Mouse (Mus musculus): ENCODE measurements around the gene Zc3hav1l. TPM values are rescaled to one million over a fixed set of nuclear protein-coding genes. Genes with fewer than 3 reads are reported as not detected.

The Zc3hav1l gene
- polyA plus RNA-seq, 1 experiment from 2014 or later = 11.0 TPM

- H3K27ac ChIP-seq = no peak overlapping the region
- H3K36me3 ChIP-seq = no peaks in the 10 kb centered on the region
- H3K27me3 ChIP-seq = no peaks in the 10 kb centered on the region
- H3K4me3 ChIP-seq = no peak overlapping the region
- no peak overlapping the region for H3K4me2 ChIP-seq
- no peaks in the 10 kb centered on the region for H3K4me1 ChIP-seq
- ATAC-seq (ENCODE audit: insufficient number of reproducible peaks, low FRiP score, low TSS enrichment, low read depth) = no peak
- H3K9ac ChIP-seq = no peak overlapping the region
- 75% methylated on average over 4 of the region's 4 CpGs for WGBS
- H3K9me3 ChIP-seq = no peaks in the 10 kb centered on the region
Observed at GRCm38 (mm10) chr6:38261877-38262276, 37.2 kb downstream of the Zc3hav1l start.

GRCm38 (mm10) chr6:38257506-38257905 lies 41.6 kb downstream of the Zc3hav1l start:
- no peak overlapping the region for H3K4me2 ChIP-seq
- H3K27ac ChIP-seq = no peak overlapping the region
- WGBS = 94% methylated on average over 8 of the region's 8 CpGs
- no peak overlapping the region for H3K4me3 ChIP-seq
- H3K9ac ChIP-seq = no peak overlapping the region
- no peaks in the 10 kb centered on the region for H3K9me3 ChIP-seq
- no peak for ATAC-seq (ENCODE audit: insufficient number of reproducible peaks, low FRiP score, low TSS enrichment, low read depth)
- no peaks in the 10 kb centered on the region for H3K27me3 ChIP-seq
- H3K4me1 ChIP-seq = peaks cover 12% of the 10 kb centered on the region
- H3K36me3 ChIP-seq = no peaks in the 10 kb centered on the region

GRCm38 (mm10) chr6:38256793-38257192 lies 42.3 kb downstream of the Zc3hav1l start:
- Histone ChIP-seq H3K27ac (no peak overlapping the region), H3K9me3 (no peaks in the 10 kb centered on the region), H3K4me2 (no peak overlapping the region), H3K9ac (no peak overlapping the region), H3K4me3 (no peak overlapping the region), H3K4me1 (peaks cover 19% of the 10 kb centered on the region), H3K36me3 (no peaks in the 10 kb centered on the region), H3K27me3 (no peaks in the 10 kb centered on the region)
- ATAC-seq (ENCODE audit: insufficient number of reproducible peaks, low FRiP score, low TSS enrichment, low read depth) = no peak
- 95% methylated on average over 4 of the region's 4 CpGs for WGBS

GRCm38 (mm10) chr6:38255794-38256193 lies 43.3 kb downstream of the Zc3hav1l start:
- no peaks in the 10 kb centered on the region for H3K9me3 ChIP-seq
- H3K27ac ChIP-seq = no peak overlapping the region
- no peaks in the 10 kb centered on the region for H3K27me3 ChIP-seq
- no peaks in the 10 kb centered on the region for H3K36me3 ChIP-seq
- no peak for ATAC-seq (ENCODE audit: insufficient number of reproducible peaks, low FRiP score, low TSS enrichment, low read depth)
- no peak overlapping the region for H3K9ac ChIP-seq
- peaks cover 25% of the 10 kb centered on the region for H3K4me1 ChIP-seq
- WGBS = 68% methylated on average over 2 of the region's 2 CpGs
- no peak overlapping the region for H3K4me3 ChIP-seq
- no peak overlapping the region for H3K4me2 ChIP-seq

- H3K27ac ChIP-seq = peak within 1 kb of the TSS; percentile 86
- H3K4me2 ChIP-seq = peak within 1 kb of the TSS; percentile 77
- H3K4me3 ChIP-seq = peak within 1 kb of the TSS; percentile 88
- peaks cover 25% of the 10 kb centered on the region for H3K4me1 ChIP-seq
- no peaks in the 10 kb centered on the region for H3K9me3 ChIP-seq
- ATAC-seq (ENCODE audit: insufficient number of reproducible peaks, low FRiP score, low TSS enrichment, low read depth) = peak; percentile 90
- peak within 1 kb of the TSS; percentile 82 for H3K9ac ChIP-seq
- H3K36me3 ChIP-seq = no peaks in the 10 kb centered on the region
- no peaks in the 10 kb centered on the region for H3K27me3 ChIP-seq
- under 1% methylated on average over 94 of the region's 118 CpGs for WGBS
Observed at GRCm38 (mm10) chr6:38253736-38254641, 45.1 kb downstream of the Zc3hav1l start, which contains the start of gene D630045J12Rik. Gene D630045J12Rik, minus strand, starts transcription at chr6:38254009.

GRCm38 (mm10) chr6:38252766-38253735 lies 46.0 kb downstream of the Zc3hav1l start:
- peak overlapping the region; percentile 88 for H3K4me3 ChIP-seq
- H3K4me2 ChIP-seq = peak overlapping the region; percentile 77
- no peaks in the 10 kb centered on the region for H3K27me3 ChIP-seq
- no peaks in the 10 kb centered on the region for H3K36me3 ChIP-seq
- no peaks in the 10 kb centered on the region for H3K9me3 ChIP-seq
- H3K27ac ChIP-seq = peak overlapping the region; percentile 86
- ATAC-seq (ENCODE audit: insufficient number of reproducible peaks, low FRiP score, low TSS enrichment, low read depth) = 0 out of 2 replicates have a peak, but pooled peaks have one; percentile 9
- WGBS = 7% methylated on average over 19 of the region's 19 CpGs
- H3K4me1 ChIP-seq = peaks cover 25% of the 10 kb centered on the region
- peak overlapping the region; percentile 82 for H3K9ac ChIP-seq

GRCm38 (mm10) chr6:38252139-38252538 lies 46.9 kb downstream of the Zc3hav1l start:
- WGBS = 48% methylated on average over 10 of the region's 10 CpGs
- H3K4me3 ChIP-seq = peak overlapping the region; percentile 88
- H3K4me2 ChIP-seq = peak overlapping the region; percentile 77
- peaks cover 25% of the 10 kb centered on the region for H3K4me1 ChIP-seq
- H3K9ac ChIP-seq = no peak overlapping the region
- no peaks in the 10 kb centered on the region for H3K27me3 ChIP-seq
- H3K36me3 ChIP-seq = no peaks in the 10 kb centered on the region
- ATAC-seq (ENCODE audit: insufficient number of reproducible peaks, low FRiP score, low TSS enrichment, low read depth) = no peak
- H3K27ac ChIP-seq = no peak overlapping the region
- H3K9me3 ChIP-seq = no peaks in the 10 kb centered on the region

- Histone ChIP-seq H3K4me3 (no peak overlapping the region), H3K36me3 (no peaks in the 10 kb centered on the region), H3K27me3 (no peaks in the 10 kb centered on the region), H3K27ac (no peak overlapping the region), H3K9me3 (no peaks in the 10 kb centered on the region), H3K4me1 (peaks cover 26% of the 10 kb centered on the region), H3K4me2 (no peak overlapping the region), H3K9ac (no peak overlapping the region)
- 44% methylated on average over 4 of the region's 4 CpGs for WGBS
- no peak for ATAC-seq (ENCODE audit: insufficient number of reproducible peaks, low FRiP score, low TSS enrichment, low read depth)
Observed at GRCm38 (mm10) chr6:38251464-38251863, 47.6 kb downstream of the Zc3hav1l start.

- no peaks in the 10 kb centered on the region for H3K36me3 ChIP-seq
- no peak for ATAC-seq (ENCODE audit: insufficient number of reproducible peaks, low FRiP score, low TSS enrichment, low read depth)
- peaks cover 46% of the 10 kb centered on the region for H3K4me1 ChIP-seq
- no peak overlapping the region for H3K4me3 ChIP-seq
- 82% methylated on average over 4 of the region's 4 CpGs for WGBS
- no peak overlapping the region for H3K4me2 ChIP-seq
- no peaks in the 10 kb centered on the region for H3K27me3 ChIP-seq
- H3K9me3 ChIP-seq = no peaks in the 10 kb centered on the region
- no peak overlapping the region for H3K9ac ChIP-seq
- H3K27ac ChIP-seq = no peak overlapping the region
Observed at GRCm38 (mm10) chr6:38247362-38247761, 51.7 kb downstream of the Zc3hav1l start.

- Histone ChIP-seq H3K4me3 (no peak overlapping the region), H3K4me1 (peaks cover 37% of the 10 kb centered on the region), H3K27me3 (no peaks in the 10 kb centered on the region), H3K9ac (no peak overlapping the region), H3K27ac (no peak overlapping the region), H3K36me3 (no peaks in the 10 kb centered on the region), H3K4me2 (no peak overlapping the region), H3K9me3 (no peaks in the 10 kb centered on the region)
- no peak for ATAC-seq (ENCODE audit: insufficient number of reproducible peaks, low FRiP score, low TSS enrichment, low read depth)
- WGBS = 71% methylated on average over 3 of the region's 3 CpGs
Observed at GRCm38 (mm10) chr6:38244806-38245205, 54.3 kb downstream of the Zc3hav1l start.

- Histone ChIP-seq H3K27me3 (no peaks in the 10 kb centered on the region), H3K9ac (no peak overlapping the region), H3K36me3 (no peaks in the 10 kb centered on the region), H3K4me2 (no peak overlapping the region), H3K27ac (no peak overlapping the region), H3K9me3 (no peaks in the 10 kb centered on the region), H3K4me1 (peaks cover 37% of the 10 kb centered on the region), H3K4me3 (no peak overlapping the region)
- 48% methylated on average over 3 of the region's 3 CpGs for WGBS
- no peak for ATAC-seq (ENCODE audit: insufficient number of reproducible peaks, low FRiP score, low TSS enrichment, low read depth)
Observed at GRCm38 (mm10) chr6:38244167-38244566, 54.9 kb downstream of the Zc3hav1l start.

Data from limb, embryonic 15.5 days (tissue).